Mouse (Mus musculus) olfactory bulb, adult 2 months (tissue): ENCODE data around the gene Dnajc11.

Source experiments
- CTCF ChIP-seq: fragments of 200-500 bp; IDR thresholded peaks from 2 replicates; pipeline ENCODE4 v1.5.1; 2012; ENCODE audit warnings: low read depth, mild to moderate bottlenecking, low read length, moderate library complexity; ENCODE audit not compliant: insufficient read depth
- POLR2A ChIP-seq: fragments of 200-500 bp; IDR thresholded peaks from 2 replicates; pipeline ENCODE4 v1.6.1; 2012; ENCODE audit warnings: mild to moderate bottlenecking, low read depth, low read length, moderate library complexity; ENCODE audit not compliant: insufficient read depth

GRCm38 (mm10) chr4:151948497-151949471 lies 15.3 kb downstream of the Dnajc11 start:
- TF ChIP-seq POLR2A (no peak), CTCF (no peak)
